Mouse (Mus musculus) heart, postnatal 36 days (tissue): ENCODE measurements around the gene Zbtb38. TPM values are rescaled to one million over a fixed set of nuclear protein-coding genes. Genes with fewer than 3 reads are reported as not detected.
"Not testable (repeated sequence)": the region's sequence is repeated elsewhere in the genome, so short reads cannot be mapped to it uniquely, and the experiment has no call there.

Source experiments
- DNase-seq, 2 experiments: peaks; one replicate each; pipeline ENCODE4 v3.0.0; 2021 to 2022
- intact Hi-C: fragments of 180-260 bp; cut with DNase I; formaldehyde crosslinking; loops from one replicate; pipeline ENCODE4 v1.15.1; 2025
- total RNA-seq, 2 experiments: library from RNA; stranded (reverse); gene quantifications; 2 replicates each; pipeline ENCODE4 v1.2.3; 2021

Zbtb38 gene
- total RNA-seq, 2 experiments from 2014 or later, result 39.1 to 39.8 TPM

GRCm38 (mm10) chr9:96649924-96650323 lies 102.7 kb downstream of the Zbtb38 start:
- no peak for DNase-seq
- intact Hi-C loops, result no loop called here

GRCm38 (mm10) chr9:96649362-96649761 lies 103.3 kb downstream of the Zbtb38 start:
- DNase-seq, result no peak
- intact Hi-C loops, result no loop called here

GRCm38 (mm10) chr9:96646668-96647295 lies 105.8 kb downstream of the Zbtb38 start:
- no peak for DNase-seq
- intact Hi-C loops, result no loop called here

GRCm38 (mm10) chr9:96644840-96645239 lies 107.8 kb downstream of the Zbtb38 start:
- no peak for DNase-seq
- intact Hi-C loops, result no loop called here

GRCm38 (mm10) chr9:96644002-96644401 lies 108.6 kb downstream of the Zbtb38 start:
- intact Hi-C loops, DNase-seq: not testable (repeated sequence)

GRCm38 (mm10) chr9:96639451-96639850 lies 113.2 kb downstream of the Zbtb38 start:
- intact Hi-C loops, result no loop called here
- no peak for DNase-seq

GRCm38 (mm10) chr9:96638508-96638907 lies 114.1 kb downstream of the Zbtb38 start:
- intact Hi-C loops, result no loop called here

GRCm38 (mm10) chr9:96637157-96637548 lies 115.5 kb downstream of the Zbtb38 start:
- no peak for DNase-seq
- intact Hi-C loops, result no loop called here

More at GRCm38 (mm10) chr9:96638508-96638907, 114.1 kb downstream of the Zbtb38 start:
- no peak for DNase-seq

GRCm38 (mm10) chr9:96636423-96637156 lies 116.0 kb downstream of the Zbtb38 start:
- intact Hi-C loops, result no loop called here

GRCm38 (mm10) chr9:96635899-96636298 lies 116.7 kb downstream of the Zbtb38 start:
- intact Hi-C loops, result no loop called here

More at GRCm38 (mm10) chr9:96636423-96637156, 116.0 kb downstream of the Zbtb38 start:
- no peak for DNase-seq

GRCm38 (mm10) chr9:96635176-96635575 lies 117.5 kb downstream of the Zbtb38 start:
- no peak for DNase-seq
- intact Hi-C loops, result no loop called here

More at GRCm38 (mm10) chr9:96635899-96636298, 116.7 kb downstream of the Zbtb38 start:
- no peak for DNase-seq

- intact Hi-C loops, result no loop called here
- no peak for DNase-seq
Observed at GRCm38 (mm10) chr9:96633771-96634170, 118.9 kb downstream of the Zbtb38 start.

Other genes with a start within 250 kb of the Zbtb38 start
- not detected for gene Gm28729, start 227.6 kb downstream of the Zbtb38 start, total RNA-seq
- gene Rasa2, start 121.2 kb downstream of the Zbtb38 start, total RNA-seq, result 1 to 10 TPM; 4.8 to 6.8 TPM
- gene Pxylp1, start 139.8 kb upstream of the Zbtb38 start, total RNA-seq, result 10 to 100 TPM; 14.5 to 21.3 TPM